Mouse (Mus musculus) midbrain, embryonic 15.5 days (tissue): ENCODE measurements at regions not wholly inside any gene's neighbourhood (a gene's known extent, or its start where the extent isn't known, plus 50 kb on each side); places are given as distances from the start of the nearest gene placed in this dataset.
A peak's percentile ranks its signal among the peaks of the same experiment; 100 is the strongest.

Source experiments
- ATAC-seq: fragments of 200-750 bp; cut with Nextera tagmentation; replicated peaks from 2 replicates; pipeline ENCODE4 v1.8.0; 2017; ENCODE audit warnings: moderate TSS enrichment
- H3K27ac ChIP-seq: fragments of 300-500 bp; sonication (generic); 2 replicates; pipeline ENCODE4 v1.5.1; 2015; ENCODE audit warnings: mild to moderate bottlenecking, inconsistent platforms
- H3K27me3 ChIP-seq: fragments of 300-500 bp; sonication (generic); replicated peaks from 2 replicates; pipeline ENCODE4 v1.6.1; 2015; ENCODE audit warnings: inconsistent platforms
- H3K36me3 ChIP-seq: fragments of 300-500 bp; sonication (generic); replicated peaks from 2 replicates; pipeline ENCODE4 v1.6.1; 2015; ENCODE audit warnings: inconsistent platforms
- H3K4me1 ChIP-seq: fragments of 300-500 bp; sonication (generic); 2 replicates; pipeline ENCODE4 v1.6.1; 2015; ENCODE audit warnings: inconsistent platforms
- H3K4me2 ChIP-seq: fragments of 300-500 bp; sonication (generic); 2 replicates; pipeline ENCODE4 v1.6.1; 2015; ENCODE audit warnings: inconsistent platforms, mild to moderate bottlenecking, moderate library complexity
- H3K4me3 ChIP-seq: fragments of 300-500 bp; sonication (generic); 2 replicates; pipeline ENCODE4 v1.5.1; 2015; ENCODE audit warnings: mild to moderate bottlenecking, inconsistent platforms
- H3K9ac ChIP-seq: fragments of 300-500 bp; sonication (generic); 2 replicates; pipeline ENCODE4 v1.6.1; 2015; ENCODE audit warnings: mild to moderate bottlenecking, inconsistent platforms
- H3K9me3 ChIP-seq: fragments of 300-500 bp; sonication (generic); 2 replicates; pipeline ENCODE4 v1.6.1; 2016; ENCODE audit warnings: inconsistent platforms
- WGBS: fragments of 180-500 bp; shearing (Covaris S2); methylation state at CpG from one replicate; pipeline ENCODE4 v1.1.7; 2015; ENCODE audit warnings: mixed read lengths; 5-methylcytosine and 5-hydroxymethylcytosine counted together

- Histone ChIP-seq H3K4me2 (no peak overlapping the region), H3K36me3 (no peaks in the 10 kb centered on the region), H3K27ac (no peak overlapping the region), H3K9me3 (no peaks in the 10 kb centered on the region), H3K27me3 (no peaks in the 10 kb centered on the region), H3K4me1 (no peaks in the 10 kb centered on the region), H3K4me3 (no peak overlapping the region), H3K9ac (no peak overlapping the region)
- 50% methylated on average over 3 of the region's 3 CpGs for WGBS
- no peak for ATAC-seq
Observed at GRCm38 (mm10) chr8:86318531-86318930, 262.0 kb downstream of the Abcc12 start.

GRCm38 (mm10) chr8:86316236-86316635, 264.2 kb downstream of the Abcc12 start:
- H3K4me3 ChIP-seq: no peak overlapping the region
- no peak for ATAC-seq
- no peaks in the 10 kb centered on the region for H3K36me3 ChIP-seq
- 89% methylated on average over 7 of the region's 7 CpGs for WGBS
- no peaks in the 10 kb centered on the region for H3K4me1 ChIP-seq
- H3K4me2 ChIP-seq: no peak overlapping the region
- H3K27ac ChIP-seq: no peak overlapping the region
- H3K9ac ChIP-seq: no peak overlapping the region
- H3K9me3 ChIP-seq: no peaks in the 10 kb centered on the region
- no peaks in the 10 kb centered on the region for H3K27me3 ChIP-seq

GRCm38 (mm10) chr8:86309460-86309859, 271.0 kb downstream of the Abcc12 start:
- 67% methylated on average over 2 of the region's 2 CpGs for whole genome bisulfite sequencing
- H3K27ac ChIP-seq: no peak overlapping the region
- no peak overlapping the region for H3K4me2 ChIP-seq
- no peaks in the 10 kb centered on the region for H3K27me3 ChIP-seq
- H3K4me3 ChIP-seq: no peak overlapping the region
- no peaks in the 10 kb centered on the region for H3K9me3 ChIP-seq
- ATAC-seq: no peak
- no peak overlapping the region for H3K9ac ChIP-seq
- H3K4me1 ChIP-seq: no peaks in the 10 kb centered on the region
- no peaks in the 10 kb centered on the region for H3K36me3 ChIP-seq

GRCm38 (mm10) chr8:86307339-86307738, 273.1 kb downstream of the Abcc12 start:
- no peak overlapping the region for H3K4me3 ChIP-seq

GRCm38 (mm10) chr8:86301885-86302509, 278.5 kb downstream of the Abcc12 start:
- 57% methylated on average over 4 of the region's 4 CpGs for WGBS
- Histone ChIP-seq H3K4me1 (no peaks in the 10 kb centered on the region), H3K4me2 (no peak overlapping the region), H3K27me3 (no peaks in the 10 kb centered on the region), H3K9ac (no peak overlapping the region), H3K36me3 (no peaks in the 10 kb centered on the region), H3K4me3 (no peak overlapping the region), H3K9me3 (no peaks in the 10 kb centered on the region), H3K27ac (no peak overlapping the region)
- no peak for ATAC-seq

More at GRCm38 (mm10) chr8:86307339-86307738, 273.1 kb downstream of the Abcc12 start:
- WGBS: 87% methylated on average over 3 of the region's 3 CpGs
- no peak overlapping the region for H3K9ac ChIP-seq
- no peak overlapping the region for H3K27ac ChIP-seq
- ATAC-seq: no peak
- H3K36me3 ChIP-seq: no peaks in the 10 kb centered on the region
- no peaks in the 10 kb centered on the region for H3K4me1 ChIP-seq
- H3K9me3 ChIP-seq: no peaks in the 10 kb centered on the region
- H3K27me3 ChIP-seq: no peaks in the 10 kb centered on the region
- no peak overlapping the region for H3K4me2 ChIP-seq

- WGBS: 79% methylated on average over 3 of the region's 3 CpGs
- no peaks in the 10 kb centered on the region for H3K9me3 ChIP-seq
Observed at GRCm38 (mm10) chr8:86288713-86289384, 291.6 kb downstream of the Abcc12 start.

GRCm38 (mm10) chr8:86282922-86283321, 297.6 kb downstream of the Abcc12 start:
- 0 out of 2 replicates have a peak, but pooled peaks cover 4% of the 10 kb centered on the region for H3K4me1 ChIP-seq
- 29% methylated on average over 7 of the region's 7 CpGs for WGBS
- H3K9ac ChIP-seq: no peak overlapping the region
- H3K4me2 ChIP-seq: no peak overlapping the region
- H3K27me3 ChIP-seq: no peaks in the 10 kb centered on the region
- H3K36me3 ChIP-seq: no peaks in the 10 kb centered on the region
- no peaks in the 10 kb centered on the region for H3K9me3 ChIP-seq
- H3K4me3 ChIP-seq: no peak overlapping the region
- ATAC-seq: no peak
- H3K27ac ChIP-seq: no peak overlapping the region

More at GRCm38 (mm10) chr8:86288713-86289384, 291.6 kb downstream of the Abcc12 start:
- H3K27ac ChIP-seq: no peak overlapping the region
- ATAC-seq: no peak
- no peak overlapping the region for H3K4me2 ChIP-seq
- H3K36me3 ChIP-seq: no peaks in the 10 kb centered on the region
- no peak overlapping the region for H3K4me3 ChIP-seq
- H3K4me1 ChIP-seq: no peaks in the 10 kb centered on the region
- H3K27me3 ChIP-seq: no peaks in the 10 kb centered on the region
- H3K9ac ChIP-seq: no peak overlapping the region

- ATAC-seq: no peak
- no peak overlapping the region for H3K4me2 ChIP-seq
- no peaks in the 10 kb centered on the region for H3K27me3 ChIP-seq
- no peak overlapping the region for H3K9ac ChIP-seq
- 86% methylated on average over 18 of the region's 18 CpGs for WGBS
- no peaks in the 10 kb centered on the region for H3K9me3 ChIP-seq
- H3K27ac ChIP-seq: no peak overlapping the region
- H3K4me3 ChIP-seq: no peak overlapping the region
- H3K36me3 ChIP-seq: no peaks in the 10 kb centered on the region
- H3K4me1 ChIP-seq: 0 out of 2 replicates have a peak, but pooled peaks cover 4% of the 10 kb centered on the region
Observed at GRCm38 (mm10) chr8:86280093-86280721, 300.3 kb downstream of the Abcc12 start.

- Histone ChIP-seq H3K27ac (no peak overlapping the region), H3K4me1 (peaks cover 14% of the 10 kb centered on the region), H3K27me3 (no peaks in the 10 kb centered on the region), H3K9me3 (no peaks in the 10 kb centered on the region), H3K36me3 (no peaks in the 10 kb centered on the region), H3K4me2 (no peak overlapping the region), H3K9ac (no peak overlapping the region), H3K4me3 (no peak overlapping the region)
- WGBS: 93% methylated on average over 4 of the region's 4 CpGs
- ATAC-seq: no peak
Observed at GRCm38 (mm10) chr8:86275699-86276098, 304.8 kb downstream of the Abcc12 start.

- ATAC-seq: peak; percentile 91
- 19% methylated on average over 3 of the region's 3 CpGs for WGBS
Observed at GRCm38 (mm10) chr8:86273811-86274210, 306.7 kb downstream of the Abcc12 start.

GRCm38 (mm10) chr8:86272626-86273025, 307.9 kb downstream of the Abcc12 start:
- Histone ChIP-seq H3K4me3 (no peak overlapping the region), H3K36me3 (no peaks in the 10 kb centered on the region), H3K27ac (no peak overlapping the region), H3K9me3 (no peaks in the 10 kb centered on the region), H3K9ac (no peak overlapping the region), H3K27me3 (no peaks in the 10 kb centered on the region), H3K4me2 (no peak overlapping the region), H3K4me1 (peaks cover 14% of the 10 kb centered on the region)
- 26% methylated on average over 1 of the region's 1 CpGs for WGBS
- no peak for ATAC-seq

More at GRCm38 (mm10) chr8:86273811-86274210, 306.7 kb downstream of the Abcc12 start:
- H3K27me3 ChIP-seq: no peaks in the 10 kb centered on the region
- no peak overlapping the region for H3K4me3 ChIP-seq
- no peak overlapping the region for H3K9ac ChIP-seq
- H3K4me1 ChIP-seq: peaks cover 14% of the 10 kb centered on the region
- H3K27ac ChIP-seq: peak overlapping the region; percentile 34; the same call in 1 of the 2 replicates
- no peaks in the 10 kb centered on the region for H3K9me3 ChIP-seq
- H3K36me3 ChIP-seq: no peaks in the 10 kb centered on the region
- no peak overlapping the region for H3K4me2 ChIP-seq

GRCm38 (mm10) chr8:86271477-86271876, 309.0 kb downstream of the Abcc12 start:
- peaks cover 14% of the 10 kb centered on the region for H3K4me1 ChIP-seq
- H3K27ac ChIP-seq: no peak overlapping the region
- no peak overlapping the region for H3K9ac ChIP-seq
- no peak overlapping the region for H3K4me2 ChIP-seq
- no peak overlapping the region for H3K4me3 ChIP-seq
- no peaks in the 10 kb centered on the region for H3K9me3 ChIP-seq
- WGBS: 90% methylated on average over 6 of the region's 6 CpGs
- H3K36me3 ChIP-seq: no peaks in the 10 kb centered on the region
- H3K27me3 ChIP-seq: no peaks in the 10 kb centered on the region
- no peak for ATAC-seq
